Mouse (Mus musculus) megakaryocyte, embryonic 14.5 days (primary cell): ENCODE data around the gene Hoxa10. TPM values are rescaled to one million over a fixed set of nuclear protein-coding genes. Genes with fewer than 3 reads are reported as not detected.
A peak's percentile ranks its signal among the peaks of the same experiment; 100 is the strongest.

Experiments used
- H3K27me3 ChIP-seq: replicated peaks from 2 replicates; pipeline ENCODE3; 2012; ENCODE audit warnings: inconsistent platforms
- H3K36me3 ChIP-seq: replicated peaks from 2 replicates; pipeline ENCODE3; 2012; ENCODE audit warnings: low read length, inconsistent platforms, mixed read lengths
- H3K4me1 ChIP-seq: 2 replicates; pipeline ENCODE4 v1.6.1; 2012; ENCODE audit warnings: inconsistent platforms
- H3K4me3 ChIP-seq: replicated peaks from 2 replicates; pipeline ENCODE3; 2012; ENCODE audit warnings: moderate library complexity, mild to moderate bottlenecking, inconsistent platforms
- H3K9me3 ChIP-seq: 2 replicates; pipeline ENCODE4 v1.6.1; 2012; ENCODE audit warnings: inconsistent platforms
- FLI1 ChIP-seq: IDR thresholded peaks from 2 replicates; pipeline ENCODE4 v1.6.1; 2012; ENCODE audit warnings: low read length, inconsistent platforms, mixed read lengths
- GATA1 ChIP-seq: IDR thresholded peaks from 3 replicates; pipeline ENCODE4 v1.6.1; 2012; ENCODE audit warnings: mixed read lengths, low read length, inconsistent platforms, borderline replicate concordance
- polyA plus RNA-seq: library from polyadenylated mRNA; stranded (reverse); fragments of >175 nt; gene quantifications from 2 replicates; pipeline ENCODE4 v1.2.3, GENCODE M21; 2012; ENCODE audit warnings: low replicate concordance; ENCODE audit not compliant: insufficient read depth

The Hoxa10 gene
- polyA plus RNA-seq, 1 experiment, result 0.10 TPM

GRCm38 (mm10) chr6:52246403-52246803, 5.7 kb upstream of the Hoxa10 start:
- TF ChIP-seq FLI1 (no peak), GATA1 (no peak)
- peaks cover 2% of the 10 kb centered on the region; the same call in 1 of the 2 replicates for H3K9me3 ChIP-seq
- peak overlapping the region; percentile 53 for H3K4me3 ChIP-seq
- H3K36me3 ChIP-seq, result no peaks in the 10 kb centered on the region
- H3K4me1 ChIP-seq, result peaks cover 44% of the 10 kb centered on the region
- peaks cover 99% of the 10 kb centered on the region for H3K27me3 ChIP-seq

- Histone ChIP-seq H3K36me3 (no peaks in the 10 kb centered on the region), H3K9me3 (no peaks in the 10 kb centered on the region), H3K27me3 (peaks cover 99% of the 10 kb centered on the region), H3K4me3 (peak within 1 kb of the TSS; percentile 75), H3K4me1 (peaks cover 46% of the 10 kb centered on the region)
- TF ChIP-seq FLI1 (no peak), GATA1 (no peak)
These were observed 5.1 kb upstream of the Hoxa10 start, which contains the start of gene Hoxa11 for GRCm38 (mm10) chr6:52245757-52246142. Gene Hoxa11 (minus strand): TSS chr6:52245810.

- TF ChIP-seq FLI1 (no peak), GATA1 (no peak)
- Histone ChIP-seq H3K36me3 (no peaks in the 10 kb centered on the region), H3K27me3 (peaks cover 99% of the 10 kb centered on the region), H3K4me1 (peaks cover 52% of the 10 kb centered on the region), H3K4me3 (peak overlapping the region; percentile 75), H3K9me3 (no peaks in the 10 kb centered on the region)
These were observed 4.5 kb upstream of the Hoxa10 start for GRCm38 (mm10) chr6:52245040-52245756.

DNA sequence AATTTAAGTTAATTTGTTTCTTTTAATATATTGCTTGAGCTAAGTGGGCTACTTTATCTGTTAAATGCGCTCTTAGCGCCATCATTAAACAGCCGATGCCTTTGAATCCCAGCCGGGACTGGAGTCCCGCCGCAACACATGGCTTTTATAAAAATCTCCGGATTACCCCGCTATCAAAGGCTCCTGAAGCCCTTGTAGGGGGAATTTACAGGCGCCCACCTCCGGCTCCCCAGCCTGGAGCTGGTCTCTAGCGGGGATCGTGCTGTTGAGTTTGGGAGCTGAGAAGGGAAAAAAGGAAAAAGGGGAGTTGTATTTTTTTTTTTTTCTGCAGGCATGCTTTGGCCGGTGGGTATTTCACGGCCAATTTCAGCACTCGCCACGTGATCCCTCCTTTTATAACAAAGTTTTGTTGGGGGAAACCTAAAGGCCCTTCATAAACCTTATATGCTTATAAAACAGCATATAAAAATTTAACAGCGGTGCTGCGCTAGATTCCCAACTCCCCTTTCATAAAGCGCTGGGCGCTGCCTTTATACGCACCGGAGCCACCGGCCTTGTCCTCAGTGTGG, 3.9 kb upstream of the Hoxa10 start:
- Histone ChIP-seq H3K36me3 (no peaks in the 10 kb centered on the region), H3K9me3 (no peaks in the 10 kb centered on the region), H3K4me1 (peaks cover 54% of the 10 kb centered on the region), H3K27me3 (peaks cover 99% of the 10 kb centered on the region), H3K4me3 (peak overlapping the region; percentile 75)
- no peak for TF ChIP-seq FLI1
- no peak for TF ChIP-seq GATA1

- Histone ChIP-seq H3K4me3 (no peak overlapping the region), H3K4me1 (peaks cover 46% of the 10 kb centered on the region), H3K27me3 (peaks cover 97% of the 10 kb centered on the region), H3K36me3 (no peaks in the 10 kb centered on the region), H3K9me3 (no peaks in the 10 kb centered on the region)
- TF ChIP-seq FLI1, result no peak
- TF ChIP-seq GATA1, result no peak
These were observed 3.0 kb upstream of the Hoxa10 start for GRCm38 (mm10) chr6:52243681-52244121.

- Histone ChIP-seq H3K4me3 (no peak overlapping the region), H3K9me3 (no peaks in the 10 kb centered on the region), H3K4me1 (peaks cover 38% of the 10 kb centered on the region), H3K27me3 (peaks cover 97% of the 10 kb centered on the region), H3K36me3 (no peaks in the 10 kb centered on the region)
- no peak for TF ChIP-seq FLI1
- no peak for TF ChIP-seq GATA1
These were observed 2.2 kb upstream of the Hoxa10 start for GRCm38 (mm10) chr6:52242801-52243332.

DNA sequence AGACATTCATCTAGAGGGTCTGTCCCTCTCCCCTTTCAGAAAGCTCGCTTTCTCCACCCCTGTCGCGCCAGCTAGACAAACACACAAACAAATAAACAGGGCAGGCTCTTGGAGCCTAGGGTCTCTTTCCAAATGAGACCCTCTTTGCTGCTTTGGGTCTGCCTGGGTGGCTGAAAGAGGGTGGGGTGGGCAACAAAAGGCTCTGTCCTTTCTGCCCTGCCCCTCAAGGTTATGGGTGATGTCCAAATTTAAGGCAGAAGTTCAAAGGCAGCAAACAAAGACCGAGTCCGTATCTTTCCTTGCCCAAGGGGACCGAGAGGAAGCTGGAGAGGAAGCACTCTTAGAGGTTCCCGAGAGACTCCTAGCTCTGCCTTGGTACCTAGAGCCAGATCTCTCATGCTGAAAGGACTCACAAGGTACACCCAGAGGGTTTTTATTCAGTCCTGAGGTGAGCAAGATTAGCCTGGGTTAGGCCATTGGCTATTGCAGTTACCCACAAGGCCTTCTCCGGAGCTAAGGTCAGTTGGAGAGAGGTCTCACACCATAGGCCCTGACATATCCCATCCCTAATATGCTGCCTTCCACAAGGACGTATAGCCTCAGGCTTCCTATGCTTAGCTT, 457 bp upstream of the Hoxa10 start:
- TF ChIP-seq GATA1 (no peak), FLI1 (no peak)
- no peak overlapping the region for H3K4me3 ChIP-seq
- no peaks in the 10 kb centered on the region for H3K9me3 ChIP-seq
- H3K27me3 ChIP-seq, result peaks cover 97% of the 10 kb centered on the region
- no peaks in the 10 kb centered on the region for H3K36me3 ChIP-seq
- H3K4me1 ChIP-seq, result peaks cover 28% of the 10 kb centered on the region

GRCm38 (mm10) chr6:52239625-52240388, 847 bp downstream of the Hoxa10 start:
- Histone ChIP-seq H3K9me3 (peaks cover 2% of the 10 kb centered on the region; the same call in 1 of the 2 replicates), H3K4me1 (peaks cover 15% of the 10 kb centered on the region), H3K4me3 (peak overlapping the region; percentile 54), H3K27me3 (peaks cover 97% of the 10 kb centered on the region), H3K36me3 (no peaks in the 10 kb centered on the region)
- TF ChIP-seq GATA1, result no peak
- no peak for TF ChIP-seq FLI1

DNA sequence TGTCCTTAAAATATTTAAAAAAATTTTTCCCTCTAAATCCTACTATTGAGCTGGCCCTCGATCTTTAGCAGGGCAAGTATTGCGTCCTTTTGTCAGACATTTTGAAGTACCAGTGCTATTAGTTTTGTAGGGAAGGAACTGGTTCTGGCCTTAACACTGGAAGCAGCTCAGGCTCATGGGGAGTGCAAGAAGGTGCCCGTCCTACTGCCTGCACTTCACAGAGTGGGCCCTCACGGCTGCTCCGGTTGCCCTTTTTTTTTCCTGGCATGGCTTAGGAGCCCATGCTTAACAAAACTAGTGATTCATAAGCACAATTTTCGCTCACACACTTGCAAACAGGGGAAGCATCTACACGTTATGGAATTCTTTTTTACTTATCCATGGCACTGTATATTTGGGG, 1.7 kb downstream of the Hoxa10 start:
- Histone ChIP-seq H3K27me3 (peaks cover 97% of the 10 kb centered on the region), H3K4me1 (peaks cover 21% of the 10 kb centered on the region), H3K36me3 (no peaks in the 10 kb centered on the region), H3K4me3 (no peak overlapping the region), H3K9me3 (peaks cover 5% of the 10 kb centered on the region; the same call in 1 of the 2 replicates)
- TF ChIP-seq GATA1, result no peak
